Mouse (Mus musculus) C2C12 (cell line): ENCODE measurements around the gene Phlda3.

ENCODE experiments used
- CEBPB ChIP-seq: IDR thresholded peaks from one replicate; pipeline ENCODE4 v1.6.1; 2011; ENCODE audit warnings: low read depth, mild to moderate bottlenecking, control low read depth, moderate library complexity
- CTCF ChIP-seq: IDR thresholded peaks from one replicate; pipeline ENCODE4 v1.5.1; 2011; ENCODE audit not compliant: control insufficient read depth, insufficient read depth, insufficient read length
- MAX ChIP-seq: IDR thresholded peaks from one replicate; pipeline ENCODE4 v1.6.1; 2011; ENCODE audit warnings: mild to moderate bottlenecking, control low read depth
- MYOD1 ChIP-seq: IDR thresholded peaks from one replicate; pipeline ENCODE4 v1.6.1; 2011; ENCODE audit warnings: low read depth; ENCODE audit not compliant: control insufficient read depth, insufficient read length

DNA sequence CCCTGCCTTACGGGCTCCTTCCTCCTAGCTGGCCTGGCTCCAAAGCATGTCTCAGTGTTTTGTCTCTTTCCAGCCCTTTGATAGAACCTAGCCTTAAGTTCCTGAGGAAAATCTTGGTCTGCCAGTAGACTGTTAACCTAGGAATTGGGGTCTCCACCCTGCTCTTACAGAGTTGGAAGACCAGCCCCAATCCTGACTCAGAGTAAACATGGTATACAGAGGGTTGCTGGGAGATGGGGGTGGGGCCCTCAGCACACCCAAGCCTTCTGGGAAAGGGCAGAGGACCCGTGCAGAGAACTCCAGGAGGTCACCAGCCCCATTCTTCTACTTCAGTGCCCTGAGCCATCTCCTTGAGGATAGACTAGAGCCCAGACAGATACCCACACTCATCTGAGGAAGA is 46.7 kb downstream of the Phlda3 start:
- TF ChIP-seq CTCF, result no peak
- no peak for TF ChIP-seq MYOD1
- no peak for TF ChIP-seq CEBPB
- no peak for TF ChIP-seq MAX
